Mouse (Mus musculus) CH12.LX (cell line): ENCODE results near the gene Cd3g.

Experiments
- CTCF ChIP-seq, 2 experiments: IDR thresholded peaks in 1 of 2; conservative IDR thresholded peaks in 1 of 2; 2 replicates each; pipeline ENCODE4 v1.5.1; 2011 to 2012; ENCODE audit warnings: low read depth in 2 of 2, low read length in 2 of 2, improper control_type of control experiment in 1 of 2, inconsistent platforms in 1 of 2, mild to moderate bottlenecking in 1 of 2, moderate library complexity in 1 of 2
- EP300 ChIP-seq: IDR thresholded peaks from 2 replicates; pipeline ENCODE4 v1.6.1; 2011; ENCODE audit warnings: low read length, improper control_type of control experiment
- IRF4 ChIP-seq: IDR thresholded peaks from 2 replicates; pipeline ENCODE4 v1.6.1; 2014; ENCODE audit warnings: low read depth, mild to moderate bottlenecking, inconsistent platforms, low read length, improper control_type of control experiment
- MAFK ChIP-seq: IDR thresholded peaks from 2 replicates; pipeline ENCODE4 v1.6.1; 2011; ENCODE audit warnings: low read length, improper control_type of control experiment; ENCODE audit not compliant: insufficient replicate concordance
- MAX ChIP-seq: IDR thresholded peaks from 2 replicates; pipeline ENCODE4 v1.6.1; 2011; ENCODE audit warnings: low read length, improper control_type of control experiment
- MYC ChIP-seq: IDR thresholded peaks from 2 replicates; pipeline ENCODE4 v1.6.1; 2011; ENCODE audit warnings: low read depth, mild to moderate bottlenecking, improper control_type of control experiment, low read length

DNA sequence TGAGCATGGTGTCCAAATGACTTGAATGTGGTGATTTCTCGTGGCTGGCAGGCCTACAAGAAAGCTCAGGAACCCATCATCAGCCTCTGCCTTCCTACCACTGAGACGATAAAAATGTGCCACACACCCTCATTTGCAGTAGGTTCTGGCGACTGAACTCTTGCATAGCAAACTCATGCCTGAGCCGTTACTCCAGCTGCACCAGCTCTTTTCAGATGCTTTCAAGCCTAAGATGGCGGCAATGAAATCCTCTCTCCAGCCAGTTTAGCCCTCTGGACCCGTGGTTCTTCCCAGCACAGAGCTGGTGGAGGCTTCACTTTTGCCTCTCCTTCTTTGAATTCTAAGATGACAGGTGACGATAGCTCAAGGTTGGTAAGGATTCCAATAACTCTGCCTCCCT is 425 bp downstream of the Cd3g start:
- TF ChIP-seq EP300 (no peak), IRF4 (no peak), CTCF (conservative IDR thresholded peaks at IDR 0.05 in 1 of 2, IDR thresholded peaks at IDR 0.05 in 1 of 2; ENCODE audit: low read depth in 2 of 2, low read length in 2 of 2) (no peak), MYC (no peak), MAFK (no peak), MAX (no peak)
